Mouse (Mus musculus): ENCODE results near the gene Msantd3. TPM values are rescaled to one million over a fixed set of nuclear protein-coding genes. Genes with fewer than 3 reads are reported as not detected.

The Msantd3 gene
- polyA plus RNA-seq, 1 experiment from 2014 or later: 53.9 TPM

DNA sequence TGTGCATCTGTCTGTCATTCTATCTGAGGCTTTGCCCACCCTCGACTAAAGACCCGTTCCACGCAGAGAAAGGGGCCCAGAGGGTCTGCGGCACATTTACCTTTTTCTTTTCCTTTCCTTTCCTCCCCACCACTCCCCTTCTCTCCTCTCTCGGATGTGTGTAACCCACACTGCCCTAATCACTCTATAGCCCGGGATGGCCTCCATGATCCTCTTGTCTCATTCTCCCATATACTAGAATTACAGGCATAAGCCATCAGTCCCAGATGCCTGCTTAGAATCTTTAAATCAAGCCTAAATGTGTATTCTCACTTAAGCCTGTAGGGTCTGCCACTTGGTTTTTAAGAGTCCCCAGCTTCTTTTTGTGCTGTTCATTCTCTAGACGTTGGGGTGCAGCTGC, 36.6 kb downstream of the Msantd3 start:
- Histone ChIP-seq H3K4me1 (peaks cover 3% of the 10 kb centered on the region), H3K9me3 (no peaks in the 10 kb centered on the region), H3K27ac (replicated peaks) (no peak overlapping the region), H3K27me3 (replicated peaks; ENCODE audit: low read depth, poor library complexity, severe bottlenecking) (0 out of 2 replicates have a peak, but pooled peaks cover 4% of the 10 kb centered on the region), H3K4me3 (no peak overlapping the region), H3K36me3 (replicated peaks) (no peaks in the 10 kb centered on the region)
- 91% methylated on average over 7 of the region's 7 CpGs for WGBS
- DNase-seq (ENCODE audit: low spot score): no peak

DNA sequence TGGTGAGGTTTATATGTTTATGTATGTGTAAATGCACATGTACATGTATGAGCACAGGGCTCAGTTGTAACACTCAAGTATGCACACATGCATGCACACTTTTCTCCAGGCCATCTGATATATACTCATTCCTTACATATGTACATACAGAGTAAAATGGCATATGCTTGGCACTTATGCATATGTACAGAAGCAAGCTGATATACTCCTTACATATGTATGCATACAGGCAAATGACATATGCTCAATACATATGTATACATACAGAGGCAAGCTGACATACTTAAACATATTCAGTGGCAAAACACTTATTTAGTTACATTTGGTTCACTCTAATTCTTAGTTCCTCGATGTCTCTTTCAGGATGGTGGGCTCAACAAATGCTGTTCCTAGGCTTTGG, 38.1 kb downstream of the Msantd3 start:
- H3K4me1 ChIP-seq: peaks cover 4% of the 10 kb centered on the region
- no peak for DNase-seq (ENCODE audit: low spot score)
- H3K9me3 ChIP-seq: no peaks in the 10 kb centered on the region
- no peak overlapping the region for H3K4me3 ChIP-seq
- 0 out of 2 replicates have a peak, but pooled peaks cover 4% of the 10 kb centered on the region for H3K27me3 ChIP-seq (replicated peaks; ENCODE audit: low read depth, poor library complexity, severe bottlenecking)
- no peak overlapping the region for H3K27ac ChIP-seq (replicated peaks)
- WGBS: 94% methylated on average over 1 of the region's 1 CpGs
- H3K36me3 ChIP-seq (replicated peaks): no peaks in the 10 kb centered on the region

DNA sequence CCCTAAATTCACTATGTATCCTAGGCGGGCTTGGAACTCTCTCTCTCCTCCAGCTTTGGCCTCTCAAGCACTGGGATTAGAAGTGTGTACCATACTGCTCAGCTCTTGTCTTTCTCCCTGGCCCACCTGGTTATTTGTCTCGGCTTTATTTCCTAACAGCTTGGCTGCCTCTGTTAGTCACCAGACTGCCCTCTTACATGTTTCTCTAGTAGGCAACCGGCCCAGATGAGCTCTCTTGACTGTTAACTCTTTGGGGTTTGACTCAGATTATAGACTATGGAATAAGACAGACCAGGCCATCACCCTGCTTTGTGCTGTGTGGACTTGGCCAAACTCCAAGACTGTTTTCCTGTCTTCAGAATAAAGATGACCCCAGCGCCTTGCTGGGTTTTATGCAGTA, 38.7 kb downstream of the Msantd3 start:
- WGBS: 72% methylated on average over 4 of the region's 4 CpGs
- no peaks in the 10 kb centered on the region for H3K36me3 ChIP-seq (replicated peaks)
- 0 out of 2 replicates have a peak, but pooled peaks cover 4% of the 10 kb centered on the region for H3K27me3 ChIP-seq (replicated peaks; ENCODE audit: low read depth, poor library complexity, severe bottlenecking)
- no peak for DNase-seq (ENCODE audit: low spot score)
- peaks cover 6% of the 10 kb centered on the region for H3K4me1 ChIP-seq
- H3K4me3 ChIP-seq: no peak overlapping the region
- H3K27ac ChIP-seq (replicated peaks): no peak overlapping the region
- H3K9me3 ChIP-seq: no peaks in the 10 kb centered on the region

DNA sequence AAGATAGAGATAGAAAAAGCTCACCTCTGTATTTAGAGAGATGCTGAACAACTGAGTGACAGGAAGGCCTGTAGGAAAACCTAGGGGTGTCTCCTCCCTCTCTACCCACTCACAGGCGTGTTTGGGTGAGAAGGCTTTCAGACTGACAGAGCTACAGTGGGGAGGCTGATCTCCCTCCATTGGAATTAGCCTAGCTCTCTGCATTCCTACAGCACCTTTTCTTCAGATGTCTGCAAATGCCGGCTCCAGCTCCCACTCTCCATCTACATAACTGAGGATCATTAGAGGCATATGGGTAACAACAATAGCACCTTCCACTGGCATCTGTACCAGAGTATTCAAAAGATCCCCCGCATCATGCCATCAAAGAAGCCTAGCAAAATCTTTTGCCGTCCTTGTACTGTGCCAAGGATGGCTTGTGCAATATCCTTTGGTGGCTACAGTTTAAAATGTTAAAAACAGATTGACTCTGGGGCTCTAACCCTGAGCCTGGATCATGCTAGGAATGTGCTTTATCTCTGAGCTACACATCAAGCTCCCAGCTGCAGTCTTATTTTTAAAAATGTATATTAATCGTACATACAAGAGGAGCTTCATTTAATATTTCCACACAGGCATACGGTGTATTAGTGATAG, 39.9 kb downstream of the Msantd3 start:
- no peak overlapping the region for H3K4me3 ChIP-seq
- no peaks in the 10 kb centered on the region for H3K9me3 ChIP-seq
- no peak for DNase-seq (ENCODE audit: low spot score)
- H3K27me3 ChIP-seq (replicated peaks; ENCODE audit: low read depth, poor library complexity, severe bottlenecking): 0 out of 2 replicates have a peak, but pooled peaks cover 4% of the 10 kb centered on the region
- no peaks in the 10 kb centered on the region for H3K36me3 ChIP-seq (replicated peaks)
- H3K27ac ChIP-seq (replicated peaks): no peak overlapping the region
- 61% methylated on average over 6 of the region's 6 CpGs for WGBS
- peaks cover 14% of the 10 kb centered on the region for H3K4me1 ChIP-seq

DNA sequence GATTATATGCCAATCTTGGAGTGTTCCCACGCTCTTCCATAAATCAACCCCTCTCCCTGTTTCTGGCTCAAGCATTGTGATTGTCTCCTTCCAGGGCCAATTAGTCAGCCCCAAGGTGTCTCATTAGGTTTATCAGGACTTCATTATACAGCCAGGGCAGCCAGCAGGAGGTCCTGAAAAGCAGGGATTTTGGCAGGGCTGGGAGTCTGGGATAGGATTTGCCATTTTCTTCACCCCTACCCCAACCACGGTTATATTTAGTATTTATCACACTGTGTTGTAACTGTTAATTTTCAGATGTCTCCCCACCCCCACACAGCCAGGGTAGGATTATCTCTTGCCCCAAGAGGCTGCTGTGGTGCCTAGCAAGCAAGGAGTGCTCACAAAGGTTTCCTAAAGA, 41.5 kb downstream of the Msantd3 start:
- no peak overlapping the region for H3K4me3 ChIP-seq
- H3K4me1 ChIP-seq: peaks cover 14% of the 10 kb centered on the region
- no peak for DNase-seq (ENCODE audit: low spot score)
- 19% methylated on average over 2 of the region's 2 CpGs for WGBS
- no peaks in the 10 kb centered on the region for H3K36me3 ChIP-seq (replicated peaks)
- H3K27me3 ChIP-seq (replicated peaks; ENCODE audit: low read depth, poor library complexity, severe bottlenecking): 0 out of 2 replicates have a peak, but pooled peaks cover 4% of the 10 kb centered on the region
- H3K9me3 ChIP-seq: no peaks in the 10 kb centered on the region
- no peak overlapping the region for H3K27ac ChIP-seq (replicated peaks)

DNA sequence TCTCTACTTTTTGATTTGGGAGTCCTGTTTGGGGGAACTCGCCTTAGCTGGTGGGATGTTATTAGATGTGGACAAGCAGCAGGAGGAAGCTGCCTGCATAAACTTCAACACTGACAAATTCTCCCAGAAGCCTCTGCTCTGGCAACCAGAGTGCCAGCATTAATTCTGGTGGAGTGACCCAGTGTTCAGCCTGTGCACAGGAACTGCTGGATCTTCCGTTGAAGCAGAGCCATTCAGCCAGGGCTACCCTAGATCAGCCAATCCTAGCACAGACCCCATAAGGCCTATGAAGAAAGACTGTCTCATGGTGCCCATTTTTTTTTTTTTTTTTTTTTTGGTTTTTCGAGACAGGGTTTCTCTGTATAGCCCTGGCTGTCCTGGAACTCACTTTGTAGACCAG, 42.3 kb downstream of the Msantd3 start:
- peaks cover 20% of the 10 kb centered on the region for H3K4me1 ChIP-seq
- H3K27ac ChIP-seq (replicated peaks): no peak overlapping the region
- no peaks in the 10 kb centered on the region for H3K9me3 ChIP-seq
- no peak for DNase-seq (ENCODE audit: low spot score)
- no peaks in the 10 kb centered on the region for H3K36me3 ChIP-seq (replicated peaks)
- H3K27me3 ChIP-seq (replicated peaks; ENCODE audit: low read depth, poor library complexity, severe bottlenecking): 0 out of 2 replicates have a peak, but pooled peaks cover 4% of the 10 kb centered on the region
- no peak overlapping the region for H3K4me3 ChIP-seq
- 72% methylated on average over 3 of the region's 3 CpGs for WGBS

DNA sequence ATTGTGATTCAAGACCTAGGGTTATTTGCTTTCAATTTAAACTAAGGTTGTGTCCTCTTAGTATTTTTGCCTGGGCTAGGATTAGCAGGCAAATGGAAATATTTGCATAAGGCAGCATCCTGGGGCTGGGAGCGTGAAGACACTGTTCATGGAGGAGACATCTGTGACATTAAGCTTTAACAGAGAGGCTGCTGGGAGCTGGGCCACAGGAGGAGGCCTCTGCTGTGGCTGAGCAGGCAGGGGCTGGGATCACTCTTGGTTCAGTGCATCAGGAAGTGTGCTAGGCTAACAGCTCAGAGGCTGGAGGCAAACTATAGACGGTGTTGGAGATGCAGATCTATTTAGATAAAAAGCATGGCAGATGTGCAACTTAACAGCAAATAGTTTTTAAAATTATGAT, 43.2 kb downstream of the Msantd3 start:
- peaks cover 22% of the 10 kb centered on the region for H3K4me1 ChIP-seq
- whole genome bisulfite sequencing: 59% methylated on average over 2 of the region's 2 CpGs
- no peak for DNase-seq (ENCODE audit: low spot score)
- H3K9me3 ChIP-seq: no peaks in the 10 kb centered on the region; the same call in 1 of the 2 replicates
- H3K27ac ChIP-seq (replicated peaks): no peak overlapping the region
- H3K4me3 ChIP-seq: no peak overlapping the region
- 0 out of 2 replicates have a peak, but pooled peaks cover 4% of the 10 kb centered on the region for H3K27me3 ChIP-seq (replicated peaks; ENCODE audit: low read depth, poor library complexity, severe bottlenecking)
- H3K36me3 ChIP-seq (replicated peaks): peaks cover 7% of the 10 kb centered on the region

DNA sequence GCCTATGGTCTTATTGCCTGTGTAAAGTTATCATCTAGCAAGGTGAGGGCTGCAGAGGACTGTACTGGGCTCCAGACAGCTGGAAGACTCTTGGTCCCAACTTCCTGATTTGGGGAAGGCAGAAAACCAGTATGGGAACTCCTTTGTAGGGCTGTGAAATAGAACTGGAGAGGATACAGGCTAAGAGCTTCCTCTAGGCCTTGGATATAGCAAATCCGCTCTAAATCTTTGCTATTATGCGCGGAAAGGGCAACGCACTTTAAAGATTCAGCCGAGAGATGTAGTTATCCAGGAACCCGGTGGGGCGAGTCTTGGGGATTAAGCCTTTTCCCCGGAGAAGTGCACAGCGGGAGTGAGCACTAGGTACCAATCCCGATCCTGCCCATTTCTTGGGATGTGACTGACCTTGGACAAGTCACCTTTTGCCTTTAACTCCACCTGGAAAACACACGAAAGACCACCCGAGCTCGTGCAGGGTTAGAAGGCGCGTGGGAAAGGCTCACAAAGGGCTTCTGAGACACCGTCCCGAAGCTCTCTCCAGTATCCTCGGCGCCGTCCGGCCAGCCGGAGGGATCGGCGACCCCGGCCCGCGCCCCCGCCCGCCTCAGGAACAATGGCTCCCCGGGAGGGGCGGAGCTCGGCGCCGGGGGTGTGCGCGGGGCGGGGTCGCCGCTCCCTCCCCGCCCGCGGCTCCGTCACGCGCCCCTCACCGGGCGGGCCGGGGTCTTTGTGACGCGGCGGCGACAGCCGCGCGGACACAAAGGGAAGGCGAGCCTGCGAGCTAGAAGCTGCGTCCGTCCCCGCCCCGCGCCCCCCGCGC, 44.9 kb downstream of the Msantd3 start, which contains the start of gene Tmeff1:
Gene Tmeff1 (plus strand): TSS at position 754 of the 820 bp plus-strand sequence.
- H3K27me3 ChIP-seq (replicated peaks; ENCODE audit: low read depth, poor library complexity, severe bottlenecking): 0 out of 2 replicates have a peak, but pooled peaks cover 4% of the 10 kb centered on the region
- H3K9me3 ChIP-seq: no peaks in the 10 kb centered on the region; the same call in 1 of the 2 replicates
- peaks cover 22% of the 10 kb centered on the region for H3K36me3 ChIP-seq (replicated peaks)
- H3K27ac ChIP-seq (replicated peaks): peak within 1 kb of the TSS; percentile 99
- under 1% methylated on average over 64 of the region's 64 CpGs for WGBS
- peaks cover 22% of the 10 kb centered on the region for H3K4me1 ChIP-seq
- DNase-seq (ENCODE audit: low spot score): peak; percentile 88
- H3K4me3 ChIP-seq: peak within 1 kb of the TSS; percentile 85

DNA sequence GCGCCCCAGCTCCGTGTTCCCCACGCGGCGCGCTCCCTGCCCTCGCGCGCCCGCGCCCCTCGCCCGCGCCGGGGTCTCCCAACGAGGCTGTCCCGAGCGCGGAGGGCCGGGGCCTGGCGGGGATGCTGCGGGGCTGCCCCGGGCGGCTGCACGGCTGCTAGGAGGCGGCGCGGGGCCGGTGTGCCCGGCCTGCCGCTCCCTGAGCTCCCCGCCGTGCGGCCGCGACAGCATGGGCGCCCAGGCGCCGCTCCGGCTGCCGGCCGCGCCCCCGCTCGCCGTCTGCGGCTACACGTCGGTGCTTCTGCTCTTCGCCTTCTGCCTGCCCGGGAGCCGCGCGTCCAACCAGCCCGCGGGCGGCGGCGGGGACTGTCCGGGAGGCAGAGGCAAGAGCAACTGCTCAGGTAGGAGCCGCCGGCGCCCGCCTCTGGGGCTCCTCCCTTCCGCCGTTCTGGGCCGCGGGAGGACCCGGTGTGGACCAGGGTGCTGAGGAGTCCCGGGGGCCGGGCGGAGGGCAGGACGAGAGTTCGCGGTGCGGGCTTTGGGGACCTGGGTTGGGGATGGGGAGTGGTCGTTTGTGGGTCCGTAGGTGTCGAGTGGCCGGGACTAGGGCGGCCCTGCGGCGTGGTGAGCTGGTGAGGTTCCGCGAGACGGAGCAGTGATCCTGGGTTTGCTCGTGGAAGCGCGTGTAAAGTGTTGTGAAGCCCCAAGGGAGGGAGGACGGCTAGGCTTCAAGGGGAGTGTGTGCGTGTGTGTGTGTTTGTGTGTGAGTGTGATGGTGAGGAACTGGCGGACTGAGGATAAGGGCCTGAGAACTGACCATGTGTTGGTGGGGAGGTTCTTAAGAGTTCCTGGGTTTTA, 45.7 kb downstream of the Msantd3 start:
- Histone ChIP-seq H3K9me3 (no peaks in the 10 kb centered on the region; the same call in 1 of the 2 replicates), H3K4me1 (peaks cover 22% of the 10 kb centered on the region), H3K27me3 (replicated peaks; ENCODE audit: low read depth, poor library complexity, severe bottlenecking) (0 out of 2 replicates have a peak, but pooled peaks cover under 1% of the 10 kb centered on the region), H3K27ac (replicated peaks) (peak overlapping the region; percentile 99), H3K4me3 (peak overlapping the region; percentile 85), H3K36me3 (replicated peaks) (peaks cover 30% of the 10 kb centered on the region)
- under 1% methylated on average over 92 of the region's 92 CpGs for WGBS
- DNase-seq (ENCODE audit: low spot score): peak; percentile 77

DNA sequence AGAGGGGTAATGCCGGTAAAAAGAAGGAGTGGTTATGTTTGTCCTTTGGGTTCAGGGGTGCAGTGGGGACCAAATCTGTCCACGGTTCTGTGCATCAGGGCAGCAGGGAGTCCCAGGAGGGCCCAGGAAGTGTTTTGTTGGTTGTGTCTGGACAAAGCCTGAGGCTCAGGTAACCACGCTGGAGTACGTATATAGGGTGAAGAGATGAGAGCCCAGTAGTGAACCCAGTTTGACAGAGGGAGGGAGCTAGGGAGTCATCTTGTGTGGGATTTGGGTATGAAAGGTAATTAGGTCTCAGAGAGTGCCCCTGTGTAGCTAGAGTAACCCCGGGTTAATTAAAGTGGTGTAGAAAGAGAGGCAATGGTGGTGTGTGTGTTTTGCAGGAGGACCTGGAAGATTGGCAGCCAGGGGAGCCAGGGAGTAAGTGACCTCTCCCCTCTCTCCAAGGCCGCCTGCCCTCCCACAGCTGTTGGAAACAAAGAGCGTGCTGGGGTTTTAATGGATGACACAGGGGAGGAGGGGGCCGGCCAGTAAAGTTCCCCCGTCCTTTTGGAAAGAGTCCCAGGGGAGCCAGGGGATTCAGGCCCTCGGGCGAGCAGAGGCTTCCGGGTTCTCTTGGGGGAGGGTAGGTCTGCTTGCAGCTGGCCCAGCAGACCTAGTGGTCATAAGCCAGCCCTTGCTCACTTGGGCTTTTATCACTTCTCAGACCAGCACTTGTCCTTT, 46.5 kb downstream of the Msantd3 start:
- DNase-seq (ENCODE audit: low spot score): peak; percentile 84
- peak overlapping the region; percentile 85 for H3K4me3 ChIP-seq
- under 1% methylated on average over 12 of the region's 12 CpGs for WGBS
- H3K27ac ChIP-seq (replicated peaks): peak overlapping the region; percentile 99
- peaks cover 20% of the 10 kb centered on the region for H3K4me1 ChIP-seq
- peaks cover 32% of the 10 kb centered on the region for H3K36me3 ChIP-seq (replicated peaks)
- H3K27me3 ChIP-seq (replicated peaks; ENCODE audit: low read depth, poor library complexity, severe bottlenecking): no peaks in the 10 kb centered on the region
- no peaks in the 10 kb centered on the region; the same call in 1 of the 2 replicates for H3K9me3 ChIP-seq

DNA sequence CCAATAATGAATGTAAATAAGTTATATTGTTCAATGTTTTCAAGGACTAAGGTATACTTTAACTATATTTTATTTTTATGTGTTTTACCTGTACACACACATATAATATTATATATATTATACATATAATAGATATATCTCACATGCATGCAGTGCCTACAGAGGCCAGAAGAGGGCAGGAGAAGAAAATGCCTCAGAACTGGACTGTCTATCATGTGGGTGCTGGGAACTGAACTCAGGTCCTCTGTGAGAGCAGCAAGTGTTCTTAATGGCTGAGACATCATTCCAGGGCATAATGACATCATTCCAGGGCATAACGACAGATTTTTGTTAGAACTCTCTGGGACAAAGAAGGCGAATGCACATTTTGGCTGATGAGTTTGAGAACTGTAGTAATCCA, 47.8 kb downstream of the Msantd3 start:
- no peak for DNase-seq (ENCODE audit: low spot score)
- Histone ChIP-seq H3K4me3 (no peak overlapping the region), H3K9me3 (no peaks in the 10 kb centered on the region; the same call in 1 of the 2 replicates), H3K27ac (replicated peaks) (no peak overlapping the region), H3K36me3 (replicated peaks) (peaks cover 43% of the 10 kb centered on the region), H3K4me1 (peaks cover 18% of the 10 kb centered on the region), H3K27me3 (replicated peaks; ENCODE audit: low read depth, poor library complexity, severe bottlenecking) (no peaks in the 10 kb centered on the region)
- WGBS: 97% methylated on average over 2 of the region's 2 CpGs
